Mouse (Mus musculus) MEL (cell line): ENCODE results near the gene 1110051M20Rik.

Source experiments
- CTCF ChIP-seq, 3 experiments: IDR thresholded peaks in 2 of 3; conservative IDR thresholded peaks in 1 of 3; 2 replicates each; pipeline ENCODE4 v1.5.1; 2011 to 2012; ENCODE audit warnings: low read length in 3 of 3, low read depth in 2 of 3, mild to moderate bottlenecking in 2 of 3, improper control_type of control experiment in 1 of 3, inconsistent platforms in 1 of 3, mixed read lengths in 1 of 3, moderate library complexity in 1 of 3; ENCODE audit not compliant: control insufficient read depth in 1 of 3, insufficient read depth in 1 of 3, poor library complexity in 1 of 3, severe bottlenecking in 1 of 3
- GATA1 ChIP-seq: IDR thresholded peaks from 2 replicates; pipeline ENCODE4 v1.6.1; 2011; ENCODE audit warnings: low read depth, low read length, improper control_type of control experiment
- HCFC1 ChIP-seq: IDR thresholded peaks from 2 replicates; pipeline ENCODE4 v1.6.1; 2012; ENCODE audit warnings: low read depth, mild to moderate bottlenecking, inconsistent platforms, low read length, improper control_type of control experiment, moderate library complexity
- MXI1 ChIP-seq: IDR thresholded peaks from 2 replicates; pipeline ENCODE4 v1.6.1; 2011; ENCODE audit warnings: mild to moderate bottlenecking, low read depth, low read length, improper control_type of control experiment
- MYB ChIP-seq: IDR thresholded peaks from 2 replicates; pipeline ENCODE4 v1.6.1; 2011; ENCODE audit warnings: mild to moderate bottlenecking, low read depth, low read length, improper control_type of control experiment
- MYC ChIP-seq: IDR thresholded peaks from 2 replicates; pipeline ENCODE4 v1.6.1; 2011; ENCODE audit warnings: low read depth, mild to moderate bottlenecking, low read length, improper control_type of control experiment, moderate library complexity
- SMC3 ChIP-seq: IDR thresholded peaks from 2 replicates; pipeline ENCODE4 v1.6.1; 2011; ENCODE audit warnings: low read depth, low read length, improper control_type of control experiment
- USF2 ChIP-seq, 2 experiments: IDR thresholded peaks; 2 replicates each; pipeline ENCODE4 v1.6.1; 2011 to 2012; ENCODE audit warnings: improper control_type of control experiment in 2 of 2, low read length in 2 of 2, borderline replicate concordance in 1 of 2, inconsistent platforms in 1 of 2, low read depth in 1 of 2, mild to moderate bottlenecking in 1 of 2; ENCODE audit not compliant: insufficient read depth in 1 of 2

GRCm38 (mm10) chr2:91412361-91412760 is 32.1 kb downstream of the 1110051M20Rik start:
- TF ChIP-seq GATA1 (no peak), CTCF (IDR thresholded peaks at IDR 0.05 in 2 of 3, conservative IDR thresholded peaks at IDR 0.05 in 1 of 3; ENCODE audit: control insufficient read depth in 1 of 3, insufficient read depth in 1 of 3, low read depth in 2 of 3, low read length in 3 of 3, poor library complexity in 1 of 3, severe bottlenecking in 1 of 3) (no peak), MXI1 (no peak), HCFC1 (no peak), MYC (no peak), USF2 (IDR thresholded peaks at IDR 0.05; ENCODE audit: borderline replicate concordance in 1 of 2, insufficient read depth in 1 of 2, low read depth in 1 of 2, low read length in 2 of 2) (no peak), MYB (no peak), SMC3 (no peak)
